Mouse (Mus musculus): Measurements from ENCODE around the gene Ak6. TPM values are rescaled to one million over a fixed set of nuclear protein-coding genes. Genes with fewer than 3 reads are reported as not detected.

Ak6 gene
- total and polyA plus RNA-seq, 3 experiments, result 179 to 476 (median 238) TPM

- H3K4me2 ChIP-seq (ENCODE audit: insufficient read depth, low read depth, poor library complexity, severe bottlenecking), result no peak overlapping the region
- no peak overlapping the region for H3K27ac ChIP-seq (ENCODE audit: insufficient read depth, low read depth)
- peaks cover 25% of the 10 kb centered on the region for H3K79me2 ChIP-seq (replicated peaks; ENCODE audit: control insufficient read depth, extremely low read depth, insufficient read depth, poor library complexity, severe bottlenecking)
- in situ Hi-C loops (cut with MboI; ENCODE audit: low pct_ligation_motif_present, low pct_unique_long_range_greater_than_20kb, low sequenced_read_pairs) (no loop called here), dilution Hi-C loops (cut with MboI; ENCODE audit: extremely low pct_ligation_motif_present, extremely low pct_unique_long_range_greater_than_20kb, low sequenced_read_pairs) (no loop called here)
- no peak for DNase-seq (ENCODE audit: extremely low read depth)
- H3K4me1 ChIP-seq (ENCODE audit: control insufficient read depth in 1 of 2, insufficient read depth in 2 of 2), result peaks cover 5 to 17% of the 10 kb centered on the region in 2 experiments
- peaks cover 19 to 50% of the 10 kb centered on the region in 2 experiments for H3K36me3 ChIP-seq (replicated peaks in 1 of 2; ENCODE audit: control insufficient read depth in 1 of 2, insufficient read depth in 1 of 2, low read length in 1 of 2)
- no peak overlapping the region for H3K9ac ChIP-seq (ENCODE audit: insufficient read depth, low read depth)
- H3K27me3 ChIP-seq (replicated peaks), result no peaks in the 10 kb centered on the region
- TF ChIP-seq TCF12 (IDR thresholded peaks at IDR 0.05; ENCODE audit: low read depth, low read length) (no peak), NRF1 (IDR thresholded peaks at IDR 0.05; ENCODE audit: low read depth, low read length) (no peak), PAX5 (IDR thresholded peaks at IDR 0.05; ENCODE audit: low read length) (no peak), MAZ (IDR thresholded peaks at IDR 0.05; ENCODE audit: low read depth, low read length) (no peak), ZC3H11A (IDR thresholded peaks at IDR 0.05; ENCODE audit: low read depth, low read length) (no peak), BHLHE40 (IDR thresholded peaks at IDR 0.05; ENCODE audit: low read depth, low read length) (no peak), MXI1 (IDR thresholded peaks at IDR 0.05; ENCODE audit: low read depth, low read length) (no peak), POLR2AphosphoS2 (IDR thresholded peaks at IDR 0.05; ENCODE audit: low read depth, low read length) (no peak), ZMIZ1 (IDR thresholded peaks at IDR 0.05; ENCODE audit: low read depth, low read length) (no peak), MAFK (IDR thresholded peaks at IDR 0.05; ENCODE audit: insufficient replicate concordance, low read length) (no peak), POLR2A (IDR thresholded peaks at IDR 0.05; ENCODE audit: low read depth, low read length) (no peak)
- H3K9me3 ChIP-seq (replicated peaks; ENCODE audit: low read length), result no peaks in the 10 kb centered on the region
- H3K4me3 ChIP-seq (replicated peaks in 1 of 3; ENCODE audit: low read depth in 2 of 3, low read length in 2 of 3, poor library complexity in 1 of 3), result no peak overlapping the region
These were observed 7.3 kb downstream of the Ak6 start for GRCm38 (mm10) chr13:100658091-100658490.

GRCm38 (mm10) chr13:100659864-100660456, 9.2 kb downstream of the Ak6 start:
- Histone ChIP-seq H3K9ac (ENCODE audit: insufficient read depth, low read depth) (no peak overlapping the region), H3K4me2 (ENCODE audit: insufficient read depth, low read depth, poor library complexity, severe bottlenecking) (no peak overlapping the region), H3K79me2 (replicated peaks; ENCODE audit: control insufficient read depth, extremely low read depth, insufficient read depth, poor library complexity, severe bottlenecking) (peaks cover 9% of the 10 kb centered on the region; the same call in 1 of the 2 replicates), H3K9me3 (replicated peaks; ENCODE audit: low read length) (no peaks in the 10 kb centered on the region), H3K27me3 (replicated peaks) (no peaks in the 10 kb centered on the region), H3K36me3 (replicated peaks in 1 of 2; ENCODE audit: control insufficient read depth in 1 of 2, insufficient read depth in 1 of 2, low read length in 1 of 2) (peaks cover 22 to 52% of the 10 kb centered on the region in 2 experiments), H3K4me1 (ENCODE audit: control insufficient read depth in 1 of 2, insufficient read depth in 2 of 2) (peaks cover 0 to 6% of the 10 kb centered on the region in 2 experiments; a peak in 2 of 4 replicates), H3K4me3 (replicated peaks in 1 of 3; ENCODE audit: low read depth in 2 of 3, low read length in 2 of 3, poor library complexity in 1 of 3) (no peak overlapping the region), H3K27ac (ENCODE audit: insufficient read depth, low read depth) (no peak overlapping the region)
- dilution Hi-C loops (cut with MboI; ENCODE audit: extremely low pct_ligation_motif_present, extremely low pct_unique_long_range_greater_than_20kb, low sequenced_read_pairs) (no loop called here), in situ Hi-C loops (cut with MboI; ENCODE audit: low pct_ligation_motif_present, low pct_unique_long_range_greater_than_20kb, low sequenced_read_pairs) (no loop called here)
- peak; percentile 62 for TF ChIP-seq RAD21 (IDR thresholded peaks at IDR 0.05; ENCODE audit: low read depth, low read length)
- TF ChIP-seq KAT2A (IDR thresholded peaks at IDR 0.05; ENCODE audit: insufficient replicate concordance, low read length), result no peak
- no peak for TF ChIP-seq IRF4 (IDR thresholded peaks at IDR 0.05; ENCODE audit: low read depth, low read length)
- TF ChIP-seq MAZ (IDR thresholded peaks at IDR 0.05; ENCODE audit: low read depth, low read length), result no peak
- TF ChIP-seq SMC3 (IDR thresholded peaks at IDR 0.05; ENCODE audit: low read depth, low read length), result peak; percentile 52
- no peak for TF ChIP-seq JUND (conservative IDR thresholded peaks at IDR 0.05; ENCODE audit: low read depth, low read length)
- no peak for TF ChIP-seq TCF12 (IDR thresholded peaks at IDR 0.05; ENCODE audit: low read depth, low read length)
- TF ChIP-seq MYC (IDR thresholded peaks at IDR 0.05; ENCODE audit: low read depth, low read length), result peak; percentile 99
- peak; percentile 80 to 95 for TF ChIP-seq CTCF (conservative IDR thresholded peaks at IDR 0.05 in 1 of 2, IDR thresholded peaks at IDR 0.05 in 1 of 2; ENCODE audit: low read depth in 2 of 2, low read length in 2 of 2)
- no peak for TF ChIP-seq USF2 (conservative IDR thresholded peaks at IDR 0.05; ENCODE audit: low read depth, low read length)
- peak; percentile 45; the same call in 1 of the 2 replicates for TF ChIP-seq MXI1 (IDR thresholded peaks at IDR 0.05; ENCODE audit: low read depth, low read length)
- peak; percentile 90 for TF ChIP-seq MAX (IDR thresholded peaks at IDR 0.05; ENCODE audit: low read length)
- TF ChIP-seq MAFK (IDR thresholded peaks at IDR 0.05; ENCODE audit: insufficient replicate concordance, low read length), result no peak
- no peak for TF ChIP-seq UBTF (IDR thresholded peaks at IDR 0.05; ENCODE audit: low read depth, low read length)
- DNase-seq (ENCODE audit: extremely low read depth), result peak; percentile 72
